Mouse (Mus musculus): ENCODE results near the gene Serf2. TPM values are rescaled to one million over a fixed set of nuclear protein-coding genes. Genes with fewer than 3 reads are reported as not detected.
"Not testable (repeated sequence)": the region's sequence is repeated elsewhere in the genome, so short reads cannot be mapped to it uniquely, and the experiment has no call there.

Gene Serf2
- total RNA-seq, 2 experiments from 2014 or later, result 188 to 195 TPM

DNA sequence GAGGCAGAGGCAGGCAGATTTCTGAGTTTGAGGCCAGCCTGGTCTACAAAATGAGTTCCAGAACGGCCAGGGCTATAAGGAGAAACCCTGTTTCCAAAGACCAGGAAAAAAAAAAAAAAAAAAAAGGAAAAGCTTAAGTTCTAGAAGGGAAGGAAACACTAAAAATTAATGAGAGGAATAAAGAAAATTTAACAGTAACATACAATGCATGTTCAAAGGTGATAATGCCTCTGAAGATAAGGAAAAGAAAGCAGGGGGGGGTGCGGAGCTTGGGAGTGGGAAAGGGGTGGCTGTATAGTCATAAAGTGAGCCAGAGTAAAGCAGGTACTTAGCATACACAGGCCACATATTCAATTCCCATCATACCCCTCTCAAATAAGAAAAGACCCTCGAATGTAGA, 3.9 kb upstream of the Serf2 start:
- intact Hi-C loops (cut with DNase I), result no loop called here
- DNase-seq (ENCODE audit: low spot score in 2 of 2), result no peak

DNA sequence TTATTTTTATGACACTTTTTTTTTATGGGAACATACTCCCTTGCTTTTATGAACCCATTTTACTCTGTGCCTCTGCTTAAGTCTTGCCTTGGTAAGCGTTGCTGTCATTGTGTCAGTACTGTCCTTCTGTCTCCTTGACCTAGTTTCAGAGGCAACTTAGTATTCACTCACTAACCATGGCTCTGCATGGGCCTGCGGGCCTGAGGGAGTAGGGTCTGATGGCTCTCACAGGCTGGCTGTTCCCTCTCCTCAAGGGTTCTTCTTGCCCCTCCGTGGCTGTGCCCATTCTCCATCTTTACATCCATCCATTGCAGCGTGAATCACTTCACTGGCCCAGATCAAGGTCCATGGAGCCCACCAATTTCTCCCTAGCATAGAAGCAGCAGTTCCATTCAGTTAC, 2.5 kb upstream of the Serf2 start:
- intact Hi-C loops (cut with DNase I), result no loop called here
- DNase-seq (ENCODE audit: low spot score in 2 of 2), result no peak

DNA sequence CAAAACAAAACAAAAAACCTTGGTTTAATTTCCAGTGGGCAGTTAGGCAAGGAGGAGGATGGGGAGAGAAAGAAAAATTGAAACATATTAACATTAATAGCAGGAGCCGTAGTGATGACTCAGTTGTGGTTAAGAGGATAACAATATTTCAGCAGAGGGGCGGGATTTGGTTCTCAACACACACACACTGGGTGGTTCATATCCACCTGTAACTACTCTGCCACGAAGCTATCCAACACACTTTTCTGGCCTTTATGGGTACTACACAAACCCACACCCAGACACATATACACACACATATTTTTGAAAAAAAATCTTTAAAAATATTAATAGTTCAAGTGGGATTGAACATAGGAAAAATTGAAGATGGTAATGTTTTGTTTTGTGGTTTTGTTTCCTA, 2.0 kb upstream of the Serf2 start:
- intact Hi-C loops (cut with DNase I), result no loop called here
- no peak for DNase-seq (ENCODE audit: low spot score in 2 of 2)

DNA sequence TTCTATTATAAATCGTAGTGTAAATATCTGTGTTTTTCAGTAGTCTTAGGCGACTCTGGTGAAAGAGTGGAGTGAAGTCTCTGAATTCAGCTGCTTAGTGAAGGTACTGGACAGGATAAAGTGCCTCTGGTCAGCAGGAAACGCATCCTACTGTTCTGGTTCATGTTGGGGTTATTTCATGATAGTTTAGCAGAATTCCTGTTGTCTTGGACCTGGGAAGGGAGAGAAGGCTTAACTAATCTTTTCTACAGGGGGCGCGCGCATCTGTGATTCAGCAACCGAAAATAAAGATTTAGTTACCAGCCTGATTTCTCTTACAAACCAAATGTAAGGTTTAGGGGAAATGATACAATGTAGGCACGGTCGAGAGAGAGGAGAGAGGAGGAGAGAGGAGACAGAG, 859 bp upstream of the Serf2 start:
- intact Hi-C loops (cut with DNase I), result no loop called here
- DNase-seq (ENCODE audit: low spot score in 2 of 2), result peak; percentile 41 to 46

DNA sequence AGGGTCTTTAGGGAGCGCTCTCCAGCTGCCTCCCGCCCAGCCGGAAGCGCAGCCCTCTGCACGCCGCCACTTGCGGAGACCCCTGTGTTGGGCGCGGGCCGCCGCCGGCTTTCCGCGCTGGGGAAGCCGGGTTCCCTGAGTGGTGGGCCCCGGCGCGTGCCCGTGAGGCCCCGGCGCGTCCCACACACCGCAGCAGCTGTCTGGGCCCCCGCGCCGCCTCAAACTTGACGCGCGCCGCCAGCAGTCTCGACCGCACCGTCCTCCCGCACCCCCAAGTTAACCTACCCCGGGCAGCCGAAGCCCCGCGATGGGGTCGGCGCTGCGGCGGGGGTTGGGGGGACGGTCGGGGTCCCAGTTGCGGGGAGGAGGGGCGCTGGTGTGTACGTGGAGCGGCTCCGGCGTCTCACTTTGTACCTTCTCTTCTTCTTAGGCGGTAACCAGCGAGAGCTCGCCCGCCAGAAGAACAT, 583 bp downstream of the Serf2 start:
- DNase-seq (ENCODE audit: low spot score in 2 of 2), result peak in 1 of 2 experiments; percentile 64
- intact Hi-C loops (cut with DNase I), result loop anchor here (1.0 kb wide), 1 partner anchor 25 kb away; the partner anchor contains the start of gene Mfap1b

DNA sequence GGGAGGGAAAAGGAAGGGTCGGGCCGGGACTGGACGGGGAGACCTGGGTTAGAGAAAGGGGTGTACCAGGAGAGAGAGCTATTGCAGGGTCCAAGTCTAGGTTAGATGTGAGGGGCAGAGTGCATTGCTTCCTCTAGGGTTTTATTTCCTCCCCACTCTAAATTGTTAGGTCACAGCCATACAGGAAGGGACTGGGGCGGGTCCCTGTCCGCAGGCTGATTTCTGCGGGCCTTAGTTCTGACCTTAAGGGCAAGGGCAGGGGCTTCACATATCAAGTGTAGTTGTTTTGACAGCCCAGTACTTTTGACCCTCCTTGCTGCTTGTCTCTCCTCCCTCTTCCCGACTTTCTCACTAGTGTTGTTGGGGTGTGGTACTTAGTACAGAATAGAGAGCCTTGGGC, 1.1 kb downstream of the Serf2 start:
- intact Hi-C loops (cut with DNase I), result no loop called here
- no peak for DNase-seq (ENCODE audit: low spot score in 2 of 2)

GRCm38 (mm10) chr2:121452361-121452760, 3.4 kb downstream of the Serf2 start:
- intact Hi-C loops (cut with DNase I), result no loop called here

GRCm38 (mm10) chr2:121452990-121453389, 4.0 kb downstream of the Serf2 start, which contains the start of gene Hypk:
TSS of gene Hypk (plus strand) at chr2:121453290.
- intact Hi-C loops (cut with DNase I), result no loop called here

More at GRCm38 (mm10) chr2:121452361-121452760, 3.4 kb downstream of the Serf2 start:
- DNase-seq (ENCODE audit: low spot score in 2 of 2), result no peak

DNA sequence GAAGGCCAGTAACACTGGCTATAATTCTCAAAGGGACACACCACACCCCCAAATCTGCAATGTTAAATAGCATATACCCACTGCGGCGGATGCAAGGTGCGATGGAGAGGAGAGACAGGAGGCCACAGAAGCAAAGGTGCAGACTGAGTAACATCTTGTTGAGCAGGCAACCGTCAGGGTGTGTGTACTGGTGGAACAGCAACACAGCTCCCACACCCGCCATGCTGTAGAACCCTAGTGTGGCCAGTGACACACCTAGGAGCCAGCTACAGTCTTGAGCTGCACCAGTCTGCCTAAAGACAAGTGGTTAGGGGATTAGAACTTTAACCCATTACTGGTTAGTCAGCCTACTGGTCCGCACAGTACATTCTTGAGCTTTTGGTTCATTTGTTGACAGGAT, 4.9 kb downstream of the Serf2 start:
- intact Hi-C loops (cut with DNase I), result no loop called here
- DNase-seq (ENCODE audit: low spot score in 2 of 2), result no peak

More at GRCm38 (mm10) chr2:121452990-121453389, 4.0 kb downstream of the Serf2 start, which contains the start of gene Hypk:
- peak in 1 of 2 experiments; percentile 39 for DNase-seq (ENCODE audit: low spot score in 2 of 2)

GRCm38 (mm10) chr2:121455534-121455933, 6.5 kb downstream of the Serf2 start:
- intact Hi-C loops (cut with DNase I), result no loop called here
- DNase-seq (ENCODE audit: low spot score in 2 of 2), result no peak

DNA sequence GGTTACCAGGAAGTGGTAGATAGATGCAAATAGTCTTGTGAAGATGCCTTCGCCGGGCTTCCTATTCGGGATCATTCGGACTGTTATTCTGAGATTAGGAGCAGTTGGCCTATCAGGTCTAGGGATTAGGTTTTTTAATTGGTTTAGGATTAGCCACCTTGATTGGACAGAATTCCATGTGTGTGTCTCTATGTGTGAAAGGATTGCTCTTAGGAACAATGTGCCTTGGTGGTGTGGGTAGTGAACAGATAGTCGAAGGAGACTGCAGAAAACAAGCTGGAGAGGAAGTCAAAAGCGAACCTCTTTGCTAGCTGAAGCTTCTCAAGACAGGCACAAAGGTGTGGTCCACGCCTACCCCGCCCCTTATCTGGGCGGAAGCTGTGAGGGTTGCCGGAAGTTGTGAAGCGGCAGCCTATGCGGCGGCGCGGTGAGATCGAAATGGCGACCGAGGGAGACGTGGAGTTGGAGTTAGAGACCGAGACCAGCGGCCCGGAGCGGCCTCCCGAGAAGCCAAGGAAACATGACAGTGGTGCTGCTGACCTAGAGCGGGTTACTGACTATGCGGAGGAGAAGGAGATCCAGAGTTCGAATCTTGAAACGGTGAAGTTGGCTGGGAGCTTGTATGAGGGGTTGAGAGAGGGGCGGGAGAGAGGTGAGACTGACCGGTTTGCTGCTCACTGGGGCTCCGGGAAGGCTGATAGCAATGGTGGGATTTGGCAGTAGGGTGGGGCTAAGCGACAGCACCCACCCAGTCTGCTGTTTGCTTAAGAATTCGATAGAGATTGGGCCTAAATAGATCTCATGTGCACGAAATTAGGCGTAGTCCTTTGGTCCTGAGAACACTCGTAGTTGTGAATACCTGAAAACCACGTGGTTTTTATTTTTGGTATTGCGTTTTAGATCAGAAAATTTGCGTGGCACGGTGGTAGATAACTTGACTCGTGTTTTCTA, 8.0 kb downstream of the Serf2 start, which contains the start of gene Serinc4:
TSS of gene Serinc4 (minus strand) at position 90 of the 951 bp plus-strand sequence.
- peak; percentile 84 to 91 for DNase-seq (ENCODE audit: low spot score in 2 of 2)
- intact Hi-C loops (cut with DNase I), result no loop called here

DNA sequence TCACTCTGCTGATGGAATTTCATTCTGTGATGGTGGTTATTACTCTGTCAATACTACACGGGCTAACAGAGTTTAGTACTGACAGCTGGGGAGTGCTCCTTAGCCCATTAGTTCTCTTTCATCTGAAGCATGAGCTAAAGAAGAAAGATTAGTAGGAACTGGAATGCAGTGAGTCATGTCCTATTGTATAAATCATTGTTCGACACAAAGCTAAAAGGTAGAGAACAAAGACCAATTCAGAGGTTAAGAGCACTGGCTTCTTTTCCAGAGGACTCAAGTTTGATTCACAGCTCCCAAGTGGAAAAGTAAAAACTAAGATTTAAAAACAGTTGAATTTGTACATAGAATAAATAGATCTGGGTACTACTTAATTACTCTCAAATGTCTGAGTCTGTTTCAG, 11.1 kb downstream of the Serf2 start:
- intact Hi-C loops (cut with DNase I), result no loop called here
- no peak for DNase-seq (ENCODE audit: low spot score in 2 of 2)

DNA sequence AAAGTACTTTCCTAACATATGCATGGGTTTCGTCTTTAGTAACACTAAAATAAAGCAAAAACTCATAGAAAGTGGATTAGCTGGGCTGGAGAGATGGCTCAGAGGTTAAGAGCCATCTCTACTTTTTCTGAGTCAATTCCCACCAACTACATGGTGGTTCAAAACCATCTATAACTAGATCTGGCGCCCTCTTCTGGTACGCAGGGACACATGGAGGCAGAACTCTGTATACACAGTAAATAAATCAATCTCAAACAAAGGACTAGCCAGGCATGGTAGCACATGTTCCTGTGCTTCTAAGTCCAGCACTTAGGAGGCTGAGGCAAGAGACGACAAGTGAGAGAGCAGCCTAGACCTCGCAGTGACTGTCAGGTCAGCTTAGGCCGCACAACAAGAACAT, 20.0 kb downstream of the Serf2 start:
- intact Hi-C loops (cut with DNase I); DNase-seq (ENCODE audit: low spot score in 2 of 2): not testable (repeated sequence)

GRCm38 (mm10) chr2:121472783-121473182, 23.8 kb downstream of the Serf2 start:
- intact Hi-C loops (cut with DNase I), result loop anchor here (5.0 kb wide), 1 partner anchor 35 kb away; the partner anchor contains the start of genes Mfap1a and Wdr76
- DNase-seq (ENCODE audit: low spot score in 2 of 2), result not testable (repeated sequence)

DNA sequence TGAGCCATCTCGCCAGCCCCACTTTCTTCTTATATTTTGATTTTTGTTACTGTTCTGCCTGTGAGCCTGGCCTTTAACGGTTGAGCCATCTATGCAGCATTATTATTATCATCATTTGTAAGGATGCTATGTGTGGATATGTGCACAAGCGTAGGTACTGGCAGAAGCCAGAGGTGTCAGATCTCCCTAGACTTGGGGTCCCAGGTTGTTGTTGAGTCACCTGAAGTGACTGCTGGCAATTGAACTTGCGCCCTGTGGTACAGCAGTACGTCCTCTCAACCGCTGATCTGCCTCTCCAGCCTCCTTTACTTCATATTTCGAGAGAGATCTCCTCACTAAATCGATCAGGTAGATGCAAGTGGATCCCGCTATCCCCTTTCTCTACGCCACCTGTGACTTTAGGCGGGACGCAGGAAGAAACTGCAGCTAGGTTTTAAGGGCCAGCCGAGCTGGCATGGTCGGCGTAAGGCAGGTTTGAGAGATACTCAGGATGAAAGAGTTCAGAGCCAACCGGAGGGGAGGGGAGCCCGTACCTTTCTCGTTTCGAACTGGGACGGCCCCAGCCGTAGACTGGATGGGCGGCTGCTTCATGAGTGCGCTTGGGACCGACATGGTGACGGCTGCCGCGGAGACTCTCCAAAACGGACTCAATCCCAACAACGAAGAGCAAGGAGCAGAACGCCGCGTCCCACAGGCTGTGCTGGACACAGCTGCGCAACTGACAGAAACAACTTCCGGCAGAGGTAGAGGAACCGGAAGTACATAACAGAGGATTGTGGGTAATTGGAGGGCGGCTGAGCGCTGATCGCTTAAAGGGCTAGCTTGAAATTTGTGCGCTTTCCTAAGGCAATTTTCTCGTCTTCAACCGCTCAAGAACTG, 24.5 kb downstream of the Serf2 start, which contains the start of gene Mfap1b:
TSS of gene Mfap1b (minus strand) at position 767 of the 879 bp plus-strand sequence.
- intact Hi-C loops (cut with DNase I), result loop anchor here (1.0 to 5.0 kb wide), 2 partner anchors 24 to 34 kb away; partner anchors contain the start of genes Mfap1a, Serf2 and Wdr76
- DNase-seq (ENCODE audit: low spot score in 2 of 2), result peak; percentile 85 to 93

GRCm38 (mm10) chr2:121474180-121474535, 25.2 kb downstream of the Serf2 start:
- intact Hi-C loops (cut with DNase I), result loop anchor here (1.0 to 5.0 kb wide), 2 partner anchors 25 to 33 kb away; partner anchors contain the start of genes Mfap1a, Serf2 and Wdr76
- DNase-seq (ENCODE audit: low spot score in 2 of 2), result no peak

- intact Hi-C loops (cut with DNase I), result not testable (repeated sequence)
Measured at GRCm38 (mm10) chr2:121475306-121475705, 26.3 kb downstream of the Serf2 start.

GRCm38 (mm10) chr2:121477491-121478266, 28.7 kb downstream of the Serf2 start:
- no peak for DNase-seq (ENCODE audit: low spot score in 2 of 2)
- intact Hi-C loops (cut with DNase I), result no loop called here

More at GRCm38 (mm10) chr2:121475306-121475705, 26.3 kb downstream of the Serf2 start:
- not testable (repeated sequence) for DNase-seq (ENCODE audit: low spot score in 2 of 2)

- intact Hi-C loops (cut with DNase I), result no loop called here
Measured at GRCm38 (mm10) chr2:121480498-121480897, 31.5 kb downstream of the Serf2 start.

More at GRCm38 (mm10) chr2:121480498-121480897, 31.5 kb downstream of the Serf2 start:
- DNase-seq (ENCODE audit: low spot score in 2 of 2), result no peak
